Mouse (Mus musculus) heart, postnatal 25 days (tissue): ENCODE data around the gene Phc3. TPM values are rescaled to one million over a fixed set of nuclear protein-coding genes. Genes with fewer than 3 reads are reported as not detected.
"Not testable (repeated sequence)": the region's sequence is repeated elsewhere in the genome, so short reads cannot be mapped to it uniquely, and the experiment has no call there.

Source experiments
- DNase-seq: peaks from one replicate; pipeline ENCODE4 v3.0.0; 2022; ENCODE audit warnings: low spot score
- intact Hi-C: fragments of 180-260 bp; cut with DNase I; formaldehyde crosslinking; loops from one replicate; pipeline ENCODE4 v1.15.1; 2025
- total RNA-seq, 2 experiments: library from RNA; stranded (reverse); gene quantifications; 2 replicates each; pipeline ENCODE4 v1.2.3; 2021

The Phc3 gene
- total RNA-seq, 2 experiments from 2014 or later = 15.0 to 18.2 TPM

- no peak for DNase-seq
- intact Hi-C loops = no loop called here
Observed at GRCm38 (mm10) chr3:30899407-30899806, 69.8 kb downstream of the Phc3 start.

GRCm38 (mm10) chr3:30896721-30897120, 72.5 kb downstream of the Phc3 start:
- intact Hi-C loops = no loop called here
- no peak for DNase-seq

DNA sequence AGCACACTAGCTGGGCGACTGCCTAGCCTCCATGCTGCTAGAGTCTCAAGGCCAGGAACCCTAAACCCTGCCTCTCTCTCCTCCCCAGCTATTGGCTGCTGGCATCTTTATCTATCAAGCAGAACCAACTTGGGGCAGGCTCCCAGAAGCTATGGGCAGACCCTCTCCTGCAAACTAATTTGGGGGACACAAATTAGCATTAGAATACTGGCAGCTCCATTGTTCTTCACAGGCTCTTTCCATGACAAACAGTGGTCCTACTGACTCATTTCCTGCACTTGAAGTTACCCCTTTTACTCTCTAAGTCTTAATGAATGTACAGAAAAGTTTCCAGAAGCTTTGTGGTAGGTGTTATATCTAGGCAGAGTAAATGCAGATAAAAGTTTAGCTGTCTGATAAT, 80.2 kb downstream of the Phc3 start:
- intact Hi-C loops = no loop called here

DNA sequence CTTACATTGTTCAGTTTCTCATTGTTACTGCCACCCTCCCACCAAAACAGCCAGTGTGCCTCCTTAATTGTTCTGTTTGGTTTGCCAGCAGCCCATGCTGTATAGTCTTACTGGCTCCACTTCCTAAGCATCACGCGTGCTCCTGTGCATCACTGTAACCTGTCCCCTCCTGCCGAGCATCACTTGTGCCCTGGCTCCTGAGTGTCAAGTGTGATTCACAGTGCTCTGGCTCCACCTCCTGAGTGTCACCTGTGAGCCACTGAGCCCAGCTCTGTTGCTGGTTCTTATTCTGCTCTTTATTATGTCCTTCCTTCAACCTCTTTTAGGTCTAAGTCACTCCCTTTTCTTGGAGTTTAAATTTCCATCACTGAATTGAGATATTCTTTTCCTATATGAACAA, 81.8 kb downstream of the Phc3 start:
- intact Hi-C loops = no loop called here

More for the DNA sequence above, 80.2 kb downstream of the Phc3 start:
- no peak for DNase-seq

GRCm38 (mm10) chr3:30876709-30877108, 92.5 kb downstream of the Phc3 start:
- intact Hi-C loops = no loop called here
- DNase-seq = no peak

More for the DNA sequence above, 81.8 kb downstream of the Phc3 start:
- DNase-seq = no peak

DNA sequence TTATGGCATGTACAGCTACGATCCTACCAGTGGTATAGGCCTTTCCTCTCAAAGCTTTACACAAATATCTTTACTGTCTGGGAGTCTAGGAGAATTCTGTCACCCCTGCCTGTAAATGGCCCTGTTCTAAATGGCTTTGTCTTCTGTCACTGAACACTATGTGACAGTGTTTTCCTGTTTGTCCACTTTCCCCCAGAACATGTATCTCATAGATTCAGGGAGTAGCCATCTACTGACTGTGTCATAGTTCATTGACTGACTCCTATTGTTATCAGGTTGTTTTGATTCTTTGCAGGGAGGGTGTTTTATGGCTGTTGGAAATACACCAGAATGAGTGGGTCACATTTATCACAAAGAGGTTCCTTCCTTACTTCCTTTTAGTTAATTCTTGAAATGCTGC, 99.2 kb downstream of the Phc3 start:
- intact Hi-C loops = no loop called here
- no peak for DNase-seq

- intact Hi-C loops = no loop called here
- DNase-seq = no peak
Observed at GRCm38 (mm10) chr3:30868625-30869024, 100.6 kb downstream of the Phc3 start.

DNA sequence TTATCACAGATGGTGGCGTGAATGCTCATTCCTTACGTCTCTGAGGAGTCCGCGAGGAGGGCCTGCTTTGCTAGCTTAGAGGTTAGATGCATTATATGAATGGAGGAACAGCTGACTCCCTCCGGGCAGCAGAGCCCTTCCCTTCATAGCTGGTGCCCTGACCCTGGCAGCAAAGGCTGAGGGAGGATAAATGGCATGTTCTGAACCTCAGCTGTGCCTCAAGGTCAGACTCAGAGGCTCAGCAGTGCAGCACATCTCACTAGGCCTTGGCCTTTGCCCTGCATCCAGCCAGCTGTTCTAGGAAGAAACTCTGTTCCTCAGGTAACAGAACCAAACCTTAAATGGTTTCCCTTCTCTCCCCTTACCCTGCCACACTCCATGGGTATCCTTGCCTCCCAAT, 101.0 kb downstream of the Phc3 start:
- DNase-seq = no peak
- intact Hi-C loops = no loop called here

- intact Hi-C loops = no loop called here
- DNase-seq = no peak
Observed at GRCm38 (mm10) chr3:30864640-30865039, 104.6 kb downstream of the Phc3 start.

- no peak for DNase-seq
- intact Hi-C loops = no loop called here
Observed at GRCm38 (mm10) chr3:30863712-30864435, 105.3 kb downstream of the Phc3 start.

DNA sequence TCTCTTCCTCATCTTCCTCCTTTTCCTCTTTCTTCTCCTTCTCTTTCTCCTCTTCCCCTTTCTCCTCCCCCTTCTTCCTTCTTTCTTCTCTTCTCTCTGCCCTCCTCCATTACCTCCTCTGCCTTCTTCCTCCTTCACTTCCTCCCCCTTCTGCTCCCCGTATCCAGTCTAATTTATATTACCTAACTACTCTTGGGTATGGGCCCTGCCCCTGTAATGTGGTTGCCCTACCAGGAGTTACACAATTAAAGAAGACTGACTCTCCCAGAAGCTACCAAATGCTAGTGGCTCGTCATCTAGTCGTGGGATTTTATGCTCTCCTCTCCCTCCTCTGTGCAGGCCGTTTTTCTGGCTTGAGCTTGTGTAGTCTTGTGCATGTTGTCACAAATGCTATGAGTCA, 108.5 kb downstream of the Phc3 start:
- intact Hi-C loops = no loop called here
- DNase-seq = no peak

GRCm38 (mm10) chr3:30859599-30859998, 109.6 kb downstream of the Phc3 start:
- intact Hi-C loops = loop anchor here (5.0 to 10.0 kb wide), 2 partner anchors 68 to 165 kb away; partner anchors contain the start of gene Lrrc31
- not testable (repeated sequence) for DNase-seq

GRCm38 (mm10) chr3:30855604-30856458, 113.4 kb downstream of the Phc3 start, which contains the start of gene Gpr160:
TSS of gene Gpr160 (plus strand) at chr3:30855950.
- intact Hi-C loops = loop anchor here (5.0 to 10.0 kb wide), 2 partner anchors 71 to 161 kb away; partner anchors contain the start of gene Lrrc31
- peak; percentile 17 for DNase-seq

DNA sequence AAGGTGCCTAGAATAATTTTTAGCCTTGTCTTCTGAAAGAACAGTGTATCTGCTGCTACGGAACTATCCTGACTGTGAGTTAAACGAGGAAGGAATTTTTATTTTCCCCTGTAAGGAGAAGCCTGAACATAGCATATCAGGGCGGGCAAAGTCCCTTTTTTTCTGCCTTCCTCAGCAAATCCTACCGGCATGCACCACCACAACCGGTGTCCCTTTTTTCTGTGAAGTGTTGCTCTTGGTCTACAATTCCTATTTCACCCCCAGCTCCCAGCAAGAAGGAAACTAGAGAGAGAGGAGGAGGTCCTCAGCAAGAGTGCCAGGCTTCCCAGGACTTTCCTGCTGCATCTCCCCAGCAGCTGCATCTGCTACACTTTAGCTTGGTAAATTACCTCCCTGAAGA, 115.6 kb downstream of the Phc3 start:
- no peak for DNase-seq
- intact Hi-C loops = loop anchor here (10.0 kb wide), 1 partner anchor 159 kb away; the partner anchor contains the start of gene Lrrc31

DNA sequence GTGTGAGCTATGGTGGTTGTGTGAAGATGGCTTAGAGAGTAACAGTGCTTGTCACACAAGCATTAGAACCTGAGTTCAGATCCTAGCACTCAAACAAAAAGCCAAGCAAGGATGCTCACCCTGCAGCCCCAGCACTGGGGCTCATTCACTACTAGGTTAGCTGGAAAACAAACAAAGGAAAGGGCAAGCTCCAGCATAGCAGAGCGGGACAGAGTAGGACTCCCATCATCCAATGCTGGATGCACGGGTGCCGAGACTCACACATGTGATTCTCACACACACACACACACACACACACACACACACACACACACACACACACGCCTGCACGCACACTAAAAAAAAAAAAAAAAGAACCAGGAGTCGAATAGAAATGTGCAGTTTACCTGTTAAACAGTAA, 117.8 kb downstream of the Phc3 start:
- intact Hi-C loops = loop anchor here (10.0 kb wide), 1 partner anchor 157 kb away; the partner anchor contains the start of gene Lrrc31

More for the DNA sequence above, 117.8 kb downstream of the Phc3 start:
- DNase-seq = no peak

Other genes starting within 250 kb of the Phc3 start
- not detected for gene Samd7, start 223.1 kb downstream of the Phc3 start, total RNA-seq
- gene Sec62, start 176.5 kb downstream of the Phc3 start, total RNA-seq = 10 to 100 TPM; 39.3 to 41.5 TPM
- 1 to 10 TPM in 1 of 2 experiments, under 1 TPM in 1; 0.99 to 1.0 TPM for gene Gpr160, start 113.5 kb downstream of the Phc3 start, total RNA-seq
- gene Prkci, start 26.3 kb upstream of the Phc3 start, total RNA-seq = 10 to 100 TPM; 13.4 to 18.5 TPM
- 10 to 100 TPM; 14.2 to 17.6 TPM for gene Skil, start 125.6 kb upstream of the Phc3 start, total RNA-seq
- gene Cldn11, start 180.5 kb upstream of the Phc3 start, total RNA-seq = 1 to 10 TPM in 1 of 2 experiments, under 1 TPM in 1; 0.70 to 1.4 TPM